Mouse (Mus musculus) cortical plate, adult 2 months (tissue): Measurements from ENCODE around the gene Klhdc8a. TPM values are rescaled to one million over a fixed set of nuclear protein-coding genes. Genes with fewer than 3 reads are reported as not detected.
"Not testable (repeated sequence)": the region's sequence is repeated elsewhere in the genome, so short reads cannot be mapped to it uniquely, and the experiment has no call there.

Experiments
- H3K27ac ChIP-seq: fragments of 200-500 bp; 2 replicates; pipeline ENCODE4 v1.5.1; 2012; ENCODE audit warnings: low read length, control low read depth, inconsistent platforms; ENCODE audit not compliant: insufficient read depth
- H3K4me1 ChIP-seq: fragments of 200-500 bp; 2 replicates; pipeline ENCODE4 v1.6.1; 2011; ENCODE audit warnings: low read length; ENCODE audit not compliant: control insufficient read depth, insufficient read depth
- H3K4me3 ChIP-seq: fragments of 200-500 bp; 2 replicates; pipeline ENCODE4 v1.5.1; 2011; ENCODE audit warnings: mild to moderate bottlenecking, low read length, control low read depth; ENCODE audit not compliant: insufficient read depth
- CTCF ChIP-seq: fragments of 200-500 bp; IDR thresholded peaks from 2 replicates; pipeline ENCODE4 v1.5.1; 2011; ENCODE audit warnings: mild to moderate bottlenecking, control low read depth, low read length; ENCODE audit not compliant: insufficient read depth; ENCODE audit errors: extremely low read depth
- POLR2A ChIP-seq: fragments of 200-500 bp; IDR thresholded peaks from 2 replicates; pipeline ENCODE4 v1.6.1; 2011; ENCODE audit warnings: mild to moderate bottlenecking, low read length, control low read depth; ENCODE audit not compliant: insufficient read depth; ENCODE audit errors: extremely low read depth
- polyA plus RNA-seq: library from polyadenylated mRNA; depleted of rRNA; stranded (reverse); fragments of >200 nt; gene quantifications from 2 replicates; pipeline ENCODE4 v1.2.3, GENCODE M21; 2012

The Klhdc8a gene
- polyA plus RNA-seq, 1 experiment, result 9.4 TPM

DNA sequence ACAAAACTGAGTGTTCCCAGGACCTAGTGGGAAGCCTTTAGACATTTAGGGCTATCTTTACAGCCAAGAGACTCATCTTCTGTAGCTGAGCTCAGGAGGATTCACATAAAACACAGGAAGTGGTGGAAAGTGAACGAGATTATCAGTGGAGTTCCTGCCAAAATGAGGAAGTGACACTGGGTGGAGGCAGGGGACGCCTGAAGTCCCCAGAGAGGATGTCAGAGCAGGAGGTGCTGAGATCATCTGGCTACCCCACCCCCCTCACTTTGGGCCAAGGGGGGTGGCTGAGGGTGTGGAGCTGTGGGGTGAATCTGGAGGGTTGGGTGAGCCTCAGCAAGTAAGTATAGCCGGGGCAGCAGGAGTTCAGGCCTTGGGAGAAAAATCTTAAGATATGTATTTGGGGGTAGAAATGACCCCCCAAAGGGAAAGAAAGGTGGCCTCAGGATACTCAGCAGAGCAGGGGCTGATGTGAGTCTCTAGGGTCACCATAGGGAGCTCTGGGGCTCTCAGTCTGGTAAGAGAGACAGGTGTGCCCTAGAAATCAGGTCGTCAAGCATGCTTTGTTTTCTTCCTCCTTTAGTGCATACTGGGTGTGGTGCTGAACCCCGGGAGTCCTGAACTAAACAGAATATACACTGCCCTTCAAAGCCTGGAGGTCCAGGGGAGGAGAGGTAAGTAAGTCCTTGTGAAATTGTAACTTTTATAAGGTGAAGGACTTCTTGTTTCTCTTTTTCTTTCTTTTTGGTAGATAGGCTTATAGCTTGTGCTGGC is 43.5 kb downstream of the Klhdc8a start:
- TF ChIP-seq CTCF, result no peak
- TF ChIP-seq POLR2A, result no peak
- Histone ChIP-seq H3K4me3 (no peak overlapping the region), H3K27ac (no peak overlapping the region), H3K4me1 (no peaks in the 10 kb centered on the region)

GRCm38 (mm10) chr1:132342518-132342917 is 44.1 kb downstream of the Klhdc8a start:
- TF ChIP-seq CTCF, result no peak
- Histone ChIP-seq H3K4me1 (no peaks in the 10 kb centered on the region), H3K27ac (no peak overlapping the region)

GRCm38 (mm10) chr1:132343191-132343590 is 44.8 kb downstream of the Klhdc8a start:
- no peak overlapping the region for H3K27ac ChIP-seq
- H3K4me3 ChIP-seq, result no peak overlapping the region
- no peaks in the 10 kb centered on the region for H3K4me1 ChIP-seq
- TF ChIP-seq POLR2A (no peak), CTCF (no peak)

More at GRCm38 (mm10) chr1:132342518-132342917, 44.1 kb downstream of the Klhdc8a start:
- no peak overlapping the region for H3K4me3 ChIP-seq

GRCm38 (mm10) chr1:132343656-132344055 is 45.2 kb downstream of the Klhdc8a start:
- Histone ChIP-seq H3K4me1 (no peaks in the 10 kb centered on the region), H3K27ac (no peak overlapping the region), H3K4me3 (no peak overlapping the region)
- TF ChIP-seq POLR2A (no peak), CTCF (no peak)

DNA sequence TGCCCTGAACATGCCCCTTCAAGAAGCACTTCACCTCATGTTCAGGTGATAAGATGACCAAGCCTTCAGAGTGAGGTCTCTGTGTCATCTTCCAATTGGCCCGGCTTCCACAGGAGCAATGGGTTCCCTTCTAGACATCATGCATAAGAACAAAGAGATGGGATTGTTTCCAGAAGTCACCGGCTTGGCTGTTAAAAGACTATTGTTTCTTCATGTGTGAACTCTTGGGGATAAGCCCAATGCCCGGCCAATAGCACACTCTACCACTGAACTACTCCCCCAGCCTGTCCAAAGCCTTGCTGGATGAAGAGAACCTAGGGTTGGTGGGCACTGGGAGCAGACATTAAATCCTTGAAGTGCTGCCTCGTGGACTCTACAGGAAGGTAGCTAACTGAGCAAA is 47.1 kb downstream of the Klhdc8a start:
- Histone ChIP-seq H3K4me1 (no peaks in the 10 kb centered on the region), H3K27ac (no peak overlapping the region), H3K4me3 (no peak overlapping the region)
- TF ChIP-seq CTCF (no peak), POLR2A (no peak)

DNA sequence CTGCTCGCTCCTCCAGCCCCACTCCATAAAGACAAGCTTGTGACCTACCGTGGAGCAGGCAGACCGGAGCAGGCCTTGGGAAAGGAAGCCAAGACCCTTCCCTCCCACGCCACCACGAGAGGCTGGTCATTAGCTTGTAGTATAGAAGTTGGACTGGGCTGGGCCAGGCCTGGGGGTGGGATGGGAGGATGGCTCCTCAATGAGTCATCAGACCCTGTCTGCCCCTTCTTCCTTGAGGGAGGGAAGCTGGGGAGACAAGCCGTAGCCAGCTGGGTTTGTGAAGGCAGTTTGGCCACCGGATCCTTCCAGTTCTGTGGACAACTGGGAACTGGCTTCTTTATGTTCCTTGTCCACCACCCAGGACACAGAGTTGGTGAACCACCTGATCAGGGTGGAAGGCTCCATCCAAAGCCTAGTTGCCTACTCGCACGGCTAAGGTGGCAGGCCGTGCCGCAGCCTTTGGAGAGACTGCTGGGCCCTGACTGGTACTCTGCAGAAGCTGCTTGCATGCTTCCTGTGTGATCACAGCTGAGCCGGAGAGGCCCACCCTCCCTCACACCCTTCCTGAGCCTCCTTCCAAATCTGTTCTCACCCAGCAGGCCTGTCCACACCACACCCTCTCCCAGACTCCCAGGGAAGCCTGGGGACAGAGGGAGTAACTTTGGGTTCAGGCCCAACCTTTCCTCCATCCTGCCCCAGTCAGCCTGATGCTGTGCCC is 47.9 kb downstream of the Klhdc8a start:
- TF ChIP-seq POLR2A (no peak), CTCF (no peak)
- no peak overlapping the region for H3K27ac ChIP-seq
- H3K4me3 ChIP-seq, result no peak overlapping the region
- no peaks in the 10 kb centered on the region for H3K4me1 ChIP-seq

GRCm38 (mm10) chr1:132346951-132347350 is 48.5 kb downstream of the Klhdc8a start:
- TF ChIP-seq CTCF (no peak), POLR2A (no peak)
- H3K27ac ChIP-seq, result no peak overlapping the region

GRCm38 (mm10) chr1:132348401-132348800 is 50.0 kb downstream of the Klhdc8a start:
- Histone ChIP-seq H3K4me3 (no peak overlapping the region), H3K27ac (no peak overlapping the region)
- TF ChIP-seq POLR2A, result no peak
- no peak for TF ChIP-seq CTCF

More at GRCm38 (mm10) chr1:132346951-132347350, 48.5 kb downstream of the Klhdc8a start:
- H3K4me1 ChIP-seq, result no peaks in the 10 kb centered on the region
- no peak overlapping the region for H3K4me3 ChIP-seq

GRCm38 (mm10) chr1:132349049-132349448 is 50.6 kb downstream of the Klhdc8a start:
- H3K27ac ChIP-seq, H3K4me1 ChIP-seq, H3K4me3 ChIP-seq: not testable (repeated sequence)

More at GRCm38 (mm10) chr1:132348401-132348800, 50.0 kb downstream of the Klhdc8a start:
- H3K4me1 ChIP-seq, result no peaks in the 10 kb centered on the region

DNA sequence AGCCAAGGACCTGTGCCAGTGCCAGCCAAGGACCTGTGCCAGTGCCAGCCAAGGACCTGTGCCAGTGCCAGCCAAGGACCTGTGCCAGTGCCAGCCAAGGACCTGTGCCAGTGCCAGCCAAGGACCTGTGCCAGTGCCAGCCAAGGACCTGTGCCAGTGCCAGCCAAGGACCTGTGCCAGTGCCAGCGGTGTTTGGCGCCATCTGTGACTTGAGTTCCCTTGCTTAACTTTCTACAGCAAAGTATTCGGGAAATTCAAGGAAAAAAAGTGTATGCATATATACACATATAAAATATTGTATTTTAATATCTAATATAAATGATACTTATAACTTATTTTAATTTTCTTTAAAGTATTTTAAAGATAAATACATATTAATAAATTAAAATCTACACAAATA is 51.2 kb downstream of the Klhdc8a start:
- H3K27ac ChIP-seq, H3K4me1 ChIP-seq, H3K4me3 ChIP-seq: not testable (repeated sequence)

GRCm38 (mm10) chr1:132351058-132351457 is 52.6 kb downstream of the Klhdc8a start:
- TF ChIP-seq POLR2A (no peak), CTCF (no peak)

More at GRCm38 (mm10) chr1:132351058-132351457, 52.6 kb downstream of the Klhdc8a start:
- Histone ChIP-seq H3K4me3 (no peak overlapping the region), H3K4me1 (no peaks in the 10 kb centered on the region), H3K27ac (no peak overlapping the region)
